Comparison of ENCODE assay signal across 10 mouse cellular contexts in the genomic region with DNA sequence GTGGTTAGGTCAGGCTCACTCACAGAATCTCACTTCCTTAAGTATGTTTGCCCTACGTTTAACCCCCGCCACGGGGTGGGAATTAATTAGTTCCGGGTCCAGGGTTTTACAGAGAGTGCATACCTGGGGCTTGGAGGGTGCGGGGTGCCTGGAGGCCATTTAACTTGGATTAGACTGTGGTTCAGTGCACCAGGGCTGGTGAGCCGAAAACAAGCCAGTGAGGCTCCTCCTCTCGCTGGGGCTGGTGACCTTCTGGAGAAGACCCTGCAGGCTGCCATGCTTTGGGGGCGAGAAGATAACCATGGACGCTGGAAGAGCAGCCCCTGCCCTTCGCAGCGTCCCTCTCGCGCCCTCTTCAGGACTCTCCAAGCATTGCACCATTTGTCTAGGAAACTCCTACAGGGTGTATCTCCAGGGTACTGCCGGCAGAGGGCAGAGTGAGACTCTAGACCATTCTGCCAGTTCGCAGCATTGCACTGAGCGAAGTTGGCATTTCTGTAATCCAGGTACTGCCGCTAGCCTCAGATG. TPM values are rescaled to one million over a fixed set of nuclear protein-coding genes. Genes with fewer than 3 reads are reported as not detected.
DNase-seq lines count a peak whose midpoint lies in the region; ATAC-seq and TF ChIP-seq lines count a peak whose summit lies in the region.
"Had no signal": no experiment of that assay in that cellular context is flagged by ENCODE, and none has a peak within 500 bp of the region (broad histone marks: within the 10 kb centered on the region; RNA-seq: fewer than 3 reads in every experiment).

No protein-coding gene starts in this region.

- peak; percentile 61 for TF ChIP-seq CTCF in heart, postnatal 0 days (IDR thresholded peaks at IDR 0.05; ENCODE audit: low read depth)
- TF ChIP-seq CTCF in layer of hippocampus, adult 2 months (conservative IDR thresholded peaks at IDR 0.05), result peak; percentile 99
- TF ChIP-seq CTCF in lung, postnatal 0 days (IDR thresholded peaks at IDR 0.05), result peak; percentile 72

- DNase-seq in gastrocnemius, adult 18-20 months (ENCODE audit: low spot score), result peak; percentile 14
- no peak for DNase-seq in gastrocnemius, postnatal 36 days
- DNase-seq in ZHBTc4 (ENCODE audit: low read depth, low spot score), result peak; percentile 88
- no peak for DNase-seq in heart, postnatal 0 days (ENCODE audit: low spot score)
- DNase-seq in layer of hippocampus, adult 2 months (ENCODE audit: low spot score in 2 of 2), result peak; percentile 61 to 82
- DNase-seq in lung, postnatal 0 days (ENCODE audit: low spot score), result peak; percentile 39
- peak; percentile 60 for DNase-seq in right cerebral cortex, postnatal 25 days

- WGBS in heart, postnatal 0 days, result 31% methylated on average over 17 of the region's 17 CpGs
- 23% methylated on average over 17 of the region's 17 CpGs for WGBS in lung, postnatal 0 days

- H3K9me3 ChIP-seq in heart, postnatal 0 days (replicated peaks; ENCODE audit: control insufficient read depth, low read length), result no peaks in the 10 kb centered on the region
- no peaks in the 10 kb centered on the region for H3K9me3 ChIP-seq in lung, postnatal 0 days (ENCODE audit: low read length)
- H3K9me3 ChIP-seq: lung, embryonic 15.5 days had no signal

- no peaks in the 10 kb centered on the region for H3K36me3 ChIP-seq in heart, postnatal 0 days (replicated peaks; ENCODE audit: control insufficient read depth, insufficient read depth, low read length)
- H3K36me3 ChIP-seq in lung, postnatal 0 days (ENCODE audit: insufficient read depth, low read length), result no peaks in the 10 kb centered on the region
- H3K36me3 ChIP-seq: G1E; lung, embryonic 15.5 days had no signal

- ATAC-seq in common myeloid progenitor, adult 5-6 weeks (replicated peaks; ENCODE audit: low read depth, poor library complexity, severe bottlenecking), result peak; percentile 69
- ATAC-seq in heart, postnatal 0 days (ENCODE audit: insufficient read depth, low read depth), result no peak; the same call in 1 of the 2 replicates
- ATAC-seq in lung, postnatal 0 days, result no peak

- H3K4me1 ChIP-seq in heart, postnatal 0 days (ENCODE audit: control insufficient read depth, insufficient read depth), result no peaks in the 10 kb centered on the region
- H3K4me1 ChIP-seq in lung, postnatal 0 days (ENCODE audit: insufficient read depth, low read depth, low read length), result no peaks in the 10 kb centered on the region
- H3K4me1 ChIP-seq: lung, embryonic 15.5 days had no signal

- H3K9ac ChIP-seq in heart, postnatal 0 days (replicated peaks; ENCODE audit: low read depth, low read length), result no peak overlapping the region
- H3K9ac ChIP-seq in lung, postnatal 0 days (replicated peaks; ENCODE audit: low read depth), result no peak overlapping the region
- H3K9ac ChIP-seq: lung, embryonic 15.5 days had no signal

- H3K27ac ChIP-seq in heart, postnatal 0 days (ENCODE audit: low read depth), result no peak overlapping the region
- no peak overlapping the region for H3K27ac ChIP-seq in layer of hippocampus, adult 2 months
- no peak overlapping the region for H3K27ac ChIP-seq in lung, postnatal 0 days (ENCODE audit: low read length)
- H3K27ac ChIP-seq: lung, embryonic 15.5 days had no signal

- no peak for TF ChIP-seq EP300 in heart, postnatal 0 days (IDR thresholded peaks at IDR 0.05; ENCODE audit: low read depth)
- TF ChIP-seq EP300 in lung, postnatal 0 days (IDR thresholded peaks at IDR 0.05), result no peak

- H3K4me2 ChIP-seq in heart, postnatal 0 days (ENCODE audit: low read depth, low read length), result no peak overlapping the region
- H3K4me2 ChIP-seq in lung, postnatal 0 days (replicated peaks; ENCODE audit: low read depth, low read length), result no peak overlapping the region
- H3K4me2 ChIP-seq: lung, embryonic 15.5 days had no signal

- H3K27me3 ChIP-seq in heart, postnatal 0 days (ENCODE audit: control insufficient read depth, insufficient read depth, low read length), result no peaks in the 10 kb centered on the region
- H3K27me3 ChIP-seq in lung, postnatal 0 days (replicated peaks; ENCODE audit: insufficient read depth, low read length), result no peaks in the 10 kb centered on the region
- H3K27me3 ChIP-seq: lung, embryonic 15.5 days had no signal

- intact Hi-C loops in gastrocnemius, postnatal 36 days (cut with DNase I), result no loop called here

- H3K4me3 ChIP-seq in heart, postnatal 0 days (ENCODE audit: low read depth, low read length), result no peak overlapping the region
- no peak overlapping the region for H3K4me3 ChIP-seq in layer of hippocampus, adult 2 months
- no peak overlapping the region for H3K4me3 ChIP-seq in lung, postnatal 0 days (ENCODE audit: low read depth, low read length)
- H3K4me3 ChIP-seq: lung, embryonic 15.5 days had no signal

RNA-seq across cellular contexts. Expression of a gene that starts 28.4 kb away (rescaled TPM):
- 10 to 100 TPM; 12.4 to 21.7 TPM for total RNA-seq in gastrocnemius, adult 18-20 months (2021)
- 10 to 100 TPM; 14.0 to 19.0 TPM for total RNA-seq in gastrocnemius, postnatal 36 days (2021)
- 2.2 and 5.3 TPM in 2 replicates for total RNA-seq in common myeloid progenitor, adult 5-6 weeks (2017)
- 33.2 and 39.7 TPM in 2 replicates for total RNA-seq in heart, postnatal 0 days (2014; rRNA removed; ENCODE audit: low replicate concordance)
- polyA plus RNA-seq in heart, postnatal 0 days (2015; fragmentation: Nextera tagmentation; extraction: Ambion mirVana), result 3.6 and 3.9 TPM in 2 replicates
- 100 to 1,000 TPM; 124 to 134 TPM for total RNA-seq in layer of hippocampus, adult 2 months (2021)
- 2.1 and 2.7 TPM in 2 replicates for polyA plus RNA-seq in lung, postnatal 0 days (2015; fragmentation: Nextera tagmentation; extraction: Ambion mirVana)
- polyA plus RNA-seq: G1E had no signal

Comparison
In these comparisons a context has a peak if more than half of its experiments do, and no peak if none do; other contexts are left out.
1. DNase-seq: peak in gastrocnemius, adult 18-20 months (single experiment), ZHBTc4 (single experiment), layer of hippocampus, adult 2 months (2 of 2), lung, postnatal 0 days (single experiment) and right cerebral cortex, postnatal 25 days (single experiment); none in gastrocnemius, postnatal 36 days (0 of 2) and heart, postnatal 0 days (single experiment).
2. Peak in every context shown above with its lines, with median percentiles within 50 percentile points of each other: CTCF ChIP-seq.